Mouse (Mus musculus): ENCODE results near the gene Maco1.

GRCm38 (mm10) chr4:134843566-134843965, 9.6 kb downstream of the Maco1 start:
- TF ChIP-seq CTCF (IDR thresholded peaks at IDR 0.05; ENCODE audit: extremely low read depth, insufficient read depth, low read length) (no peak), POLR2A (IDR thresholded peaks at IDR 0.05; ENCODE audit: extremely low read depth, insufficient read depth, low read length) (no peak)
